Mouse (Mus musculus) heart, embryonic 13.5 days (tissue): Measurements from ENCODE around the gene Olfr1469. TPM values are rescaled to one million over a fixed set of nuclear protein-coding genes. Genes with fewer than 3 reads are reported as not detected.
"Not testable (repeated sequence)": the region's sequence is repeated elsewhere in the genome, so short reads cannot be mapped to it uniquely, and the experiment has no call there.

Experiments
- ATAC-seq: fragments of 200-750 bp; cut with Nextera tagmentation; 2 replicates; pipeline ENCODE4 v1.8.0; 2017; ENCODE audit warnings: moderate TSS enrichment; ENCODE audit not compliant: insufficient number of reproducible peaks, low FRiP score, low TSS enrichment; ENCODE audit errors: extremely low read depth
- H3K27ac ChIP-seq: fragments of 300-500 bp; sonication (generic); replicated peaks from 2 replicates; pipeline ENCODE4 v1.5.1; 2015; ENCODE audit warnings: moderate library complexity, mild to moderate bottlenecking, inconsistent platforms
- H3K27me3 ChIP-seq: fragments of 300-500 bp; sonication (generic); replicated peaks from 2 replicates; pipeline ENCODE4 v1.6.1; 2015; ENCODE audit warnings: mild to moderate bottlenecking, inconsistent platforms
- H3K36me3 ChIP-seq: fragments of 300-500 bp; sonication (generic); 2 replicates; pipeline ENCODE4 v1.6.1; 2015; ENCODE audit warnings: mild to moderate bottlenecking, inconsistent platforms
- H3K4me1 ChIP-seq: fragments of 300-500 bp; sonication (generic); 2 replicates; pipeline ENCODE4 v1.6.1; 2015; ENCODE audit warnings: inconsistent platforms
- H3K4me2 ChIP-seq: fragments of 300-500 bp; sonication (generic); 2 replicates; pipeline ENCODE4 v1.6.1; 2015; ENCODE audit warnings: inconsistent platforms, mild to moderate bottlenecking, moderate library complexity
- H3K4me3 ChIP-seq: fragments of 300-500 bp; sonication (generic); 2 replicates; pipeline ENCODE4 v1.5.1; 2015; ENCODE audit warnings: moderate library complexity, mild to moderate bottlenecking, inconsistent platforms
- H3K9ac ChIP-seq: fragments of 300-500 bp; sonication (generic); 2 replicates; pipeline ENCODE4 v1.6.1; 2015; ENCODE audit warnings: inconsistent platforms, mild to moderate bottlenecking, moderate library complexity
- H3K9me3 ChIP-seq: fragments of 300-500 bp; sonication (generic); 2 replicates; pipeline ENCODE4 v1.6.1; 2016; ENCODE audit warnings: inconsistent platforms
- WGBS: fragments of 180-500 bp; shearing (Covaris S2); methylation state at CpG from one replicate; pipeline ENCODE4 v1.1.7; 2015; ENCODE audit warnings: mixed read lengths; 5-methylcytosine and 5-hydroxymethylcytosine counted together
- polyA plus RNA-seq: library from polyadenylated mRNA; unstranded; fragments of >200 nt; fragmentation: Nextera tagmentation; extraction: Ambion mirVana; gene quantifications from 2 replicates; pipeline ENCODE4 v1.2.1, GENCODE M21; 2015

Gene Olfr1469
- not detected in 2 replicates for polyA plus RNA-seq

GRCm38 (mm10) chr19:13407549-13407948, at the start of gene Olfr1469:
Gene Olfr1469, plus strand, starts transcription at chr19:13407849.
- Histone ChIP-seq H3K36me3 (no peaks in the 10 kb centered on the region), H3K27me3 (no peaks in the 10 kb centered on the region), H3K4me1 (no peaks in the 10 kb centered on the region), H3K9me3 (peaks cover 20% of the 10 kb centered on the region; the same call in 1 of the 2 replicates), H3K4me2 (no peak within 1 kb of the TSS), H3K27ac (no peak within 1 kb of the TSS), H3K4me3 (no peak within 1 kb of the TSS), H3K9ac (no peak within 1 kb of the TSS)
- WGBS: 43% methylated on average over 2 of the region's 2 CpGs
- ATAC-seq: no peak

DNA sequence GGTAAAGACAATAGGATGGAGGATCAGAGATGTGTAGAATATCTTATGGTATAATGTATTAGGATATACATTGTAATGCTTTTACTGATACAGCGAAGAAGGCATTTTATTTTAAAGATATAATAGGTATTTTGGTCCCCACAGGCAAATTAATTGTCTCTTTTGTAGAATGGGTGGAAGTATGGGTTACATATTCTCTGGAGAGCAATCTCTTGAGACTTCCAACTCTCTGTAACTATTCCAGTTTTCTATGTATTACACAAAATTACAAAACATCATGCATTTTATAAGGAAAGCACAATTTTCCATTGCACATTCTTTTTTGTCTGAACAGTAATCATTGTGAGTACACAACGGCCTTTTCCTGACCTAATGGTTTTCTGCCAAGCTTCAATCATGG, 45.7 kb upstream of the Olfr1469 start, which contains the start of gene Olfr1467:
Olfr1467 (plus strand) TSS at position 301 of the 400 bp plus-strand sequence.
- Histone ChIP-seq H3K36me3 (no peaks in the 10 kb centered on the region), H3K9ac (no peak within 1 kb of the TSS), H3K4me1 (no peaks in the 10 kb centered on the region), H3K4me2 (no peak within 1 kb of the TSS), H3K9me3 (peaks cover 22% of the 10 kb centered on the region), H3K27ac (no peak within 1 kb of the TSS), H3K4me3 (no peak within 1 kb of the TSS), H3K27me3 (no peaks in the 10 kb centered on the region)
- ATAC-seq: no peak
- whole genome bisulfite sequencing: 63% methylated on average over 2 of the region's 2 CpGs

- not testable (repeated sequence) for H3K27me3 ChIP-seq, H3K9ac ChIP-seq, H3K36me3 ChIP-seq, ATAC-seq, H3K9me3 ChIP-seq, H3K4me3 ChIP-seq, H3K4me2 ChIP-seq, H3K27ac ChIP-seq, H3K4me1 ChIP-seq
- 47% methylated on average over 2 of the region's 2 CpGs for WGBS
Measured at GRCm38 (mm10) chr19:13443109-13443508, 35.5 kb downstream of the Olfr1469 start, which contains the start of gene Olfr1471. Gene Olfr1471, plus strand, starts transcription at chr19:13443409.

DNA sequence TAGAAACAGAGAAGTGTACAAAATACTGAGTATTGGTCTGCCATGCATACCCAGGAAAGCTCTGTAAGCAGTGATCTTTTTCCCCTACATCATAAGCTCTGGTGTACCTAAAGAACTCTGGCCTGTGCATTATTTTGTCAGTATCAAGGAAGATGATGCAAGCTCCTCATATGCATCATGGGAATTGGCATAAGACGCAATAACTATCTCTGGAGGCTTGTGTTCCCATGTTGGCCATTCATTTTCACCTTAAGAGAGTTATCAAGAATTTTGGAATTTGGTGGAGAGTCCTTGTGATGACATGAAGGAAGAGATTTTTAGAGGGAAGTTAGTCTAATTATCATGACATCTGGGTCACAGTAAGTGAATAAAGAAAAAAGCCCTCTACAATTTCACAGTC, 48.3 kb downstream of the Olfr1469 start, which contains the start of gene Olfr1472:
Olfr1472 (minus strand) TSS at position 101 of the 400 bp plus-strand sequence.
- Histone ChIP-seq H3K9ac (no peak within 1 kb of the TSS), H3K4me2 (no peak within 1 kb of the TSS), H3K4me3 (no peak within 1 kb of the TSS), H3K4me1 (no peaks in the 10 kb centered on the region), H3K36me3 (no peaks in the 10 kb centered on the region), H3K27ac (no peak within 1 kb of the TSS), H3K27me3 (no peaks in the 10 kb centered on the region), H3K9me3 (no peaks in the 10 kb centered on the region; the same call in 1 of the 2 replicates)
- no peak for ATAC-seq
- 53% methylated on average over 1 of the region's 1 CpGs for WGBS

Other genes with a start within 250 kb of the Olfr1469 start
- not detected in 2 replicates for gene Olfr1461, start 244.8 kb upstream of the Olfr1469 start, polyA plus RNA-seq
- gene Olfr1462, start 222.1 kb upstream of the Olfr1469 start, polyA plus RNA-seq: not detected in 2 replicates
- not detected in 2 replicates for gene Olfr1463, start 176.5 kb upstream of the Olfr1469 start, polyA plus RNA-seq
- not detected in 2 replicates for gene Olfr1465, start 92.3 kb upstream of the Olfr1469 start, polyA plus RNA-seq
- not detected in 2 replicates for gene Olfr1466, start 69.0 kb upstream of the Olfr1469 start, polyA plus RNA-seq
- not detected in 2 replicates for gene Olfr1467, start 45.6 kb upstream of the Olfr1469 start, polyA plus RNA-seq
- not detected in 2 replicates for gene Olfr1471, start 35.6 kb downstream of the Olfr1469 start, polyA plus RNA-seq
- gene Olfr1472, start 48.2 kb downstream of the Olfr1469 start, polyA plus RNA-seq: not detected in 2 replicates
- not detected in 2 replicates for gene Olfr1474, start 61.7 kb downstream of the Olfr1469 start, polyA plus RNA-seq
- not detected in 2 replicates for gene Olfr1475, start 72.3 kb downstream of the Olfr1469 start, polyA plus RNA-seq
- not detected in 2 replicates for gene Olfr1477, start 92.7 kb downstream of the Olfr1469 start, polyA plus RNA-seq
- gene Olfr1480, start 120.1 kb downstream of the Olfr1469 start, polyA plus RNA-seq: not detected in 2 replicates
- not detected in 2 replicates for gene Olfr1484, start 175.7 kb downstream of the Olfr1469 start, polyA plus RNA-seq
- gene Olfr1487, start 209.5 kb downstream of the Olfr1469 start, polyA plus RNA-seq: not detected in 2 replicates
- gene Olfr1489, start 223.8 kb downstream of the Olfr1469 start, polyA plus RNA-seq: not detected in 2 replicates
- gene Olfr1490, start 243.2 kb downstream of the Olfr1469 start, polyA plus RNA-seq: not detected in 2 replicates